Mouse (Mus musculus): Measurements from ENCODE around the gene Col19a1.

Col19a1 gene

GRCm38 (mm10) chr1:24316490-24316889 lies 270.8 kb downstream of the Col19a1 start:
- no peak for DNase-seq (ENCODE audit: low spot score in 2 of 2)

DNA sequence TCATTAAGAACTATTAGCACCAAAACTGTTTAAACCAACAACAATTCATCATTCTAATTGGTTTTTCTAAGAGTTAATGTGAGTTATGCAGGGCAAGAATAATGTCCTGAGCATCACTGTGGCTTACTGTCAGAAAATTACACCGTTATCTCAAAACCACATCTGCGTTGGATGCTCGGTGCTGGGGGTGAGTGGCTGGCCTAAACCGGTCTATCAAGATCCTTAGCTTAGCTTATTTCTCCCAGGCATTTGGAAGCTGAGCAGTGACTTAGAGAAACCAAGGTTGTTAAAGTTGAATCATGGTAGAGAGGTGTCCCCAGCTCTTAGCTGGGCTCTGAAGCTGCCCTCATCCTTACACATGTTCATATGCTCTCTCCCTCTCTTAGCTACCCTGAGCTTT lies 276.4 kb downstream of the Col19a1 start:
- no peak for DNase-seq (ENCODE audit: low spot score in 2 of 2)

GRCm38 (mm10) chr1:24310193-24310592 lies 277.1 kb downstream of the Col19a1 start:
- no peak for DNase-seq (ENCODE audit: low spot score in 2 of 2)

DNA sequence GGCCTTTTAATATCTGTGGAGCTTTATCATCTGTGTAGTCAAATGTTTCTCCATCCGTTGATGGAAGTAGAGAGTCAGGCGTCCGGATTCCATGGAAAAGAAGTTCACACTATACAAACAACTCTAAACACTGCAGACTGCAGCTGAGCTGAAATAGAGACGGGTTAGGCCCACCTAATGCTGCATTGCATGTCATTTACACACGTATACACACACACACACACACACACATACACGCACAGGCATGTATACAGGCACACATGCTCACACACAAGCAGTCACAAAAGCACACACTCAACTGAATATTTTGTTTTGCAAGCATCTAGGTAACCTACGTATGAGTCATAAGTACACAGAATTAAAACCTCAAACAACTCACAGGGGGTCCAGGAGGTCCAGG lies 284.2 kb downstream of the Col19a1 start:
- DNase-seq (ENCODE audit: low spot score in 2 of 2), result no peak

DNA sequence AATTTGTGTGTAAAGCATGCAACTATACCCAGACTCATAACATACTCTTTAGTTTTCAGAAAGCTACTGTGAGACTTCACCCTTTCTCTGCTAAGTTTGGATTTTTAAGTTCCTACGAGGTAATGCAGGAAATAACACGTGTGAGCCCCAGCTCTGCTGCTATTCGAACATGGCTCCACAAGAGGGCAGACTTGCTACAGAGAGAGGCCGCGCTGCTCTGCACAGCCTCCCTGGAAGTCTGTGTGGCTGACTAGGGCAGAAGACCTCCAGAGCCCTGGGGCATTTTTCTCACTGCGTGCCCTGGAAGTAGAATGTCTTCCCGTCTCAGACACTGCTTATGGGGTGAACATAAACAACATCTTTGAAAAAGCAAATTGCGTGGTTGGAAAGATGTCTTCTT lies 284.6 kb downstream of the Col19a1 start:
- DNase-seq (ENCODE audit: low spot score in 2 of 2), result no peak

DNA sequence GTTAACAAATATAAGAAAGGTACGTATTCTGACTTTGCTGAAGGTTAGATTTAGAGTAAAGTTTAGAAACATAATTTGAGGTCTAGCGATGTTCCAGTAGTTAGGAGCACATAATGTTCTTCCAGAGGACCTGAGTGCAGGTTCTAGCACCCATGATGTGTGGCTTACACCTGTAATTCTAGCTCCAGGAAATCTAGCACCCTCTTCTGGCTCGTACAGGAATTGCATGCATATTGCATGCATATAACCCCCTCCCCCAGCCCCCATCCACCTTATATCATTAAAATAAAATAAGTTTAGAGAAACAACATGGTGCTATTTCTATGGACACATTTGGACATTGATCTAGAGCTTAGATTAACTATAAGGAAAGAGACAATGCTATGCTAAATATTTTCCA lies 286.6 kb downstream of the Col19a1 start:
- no peak for DNase-seq (ENCODE audit: low spot score in 2 of 2)

DNA sequence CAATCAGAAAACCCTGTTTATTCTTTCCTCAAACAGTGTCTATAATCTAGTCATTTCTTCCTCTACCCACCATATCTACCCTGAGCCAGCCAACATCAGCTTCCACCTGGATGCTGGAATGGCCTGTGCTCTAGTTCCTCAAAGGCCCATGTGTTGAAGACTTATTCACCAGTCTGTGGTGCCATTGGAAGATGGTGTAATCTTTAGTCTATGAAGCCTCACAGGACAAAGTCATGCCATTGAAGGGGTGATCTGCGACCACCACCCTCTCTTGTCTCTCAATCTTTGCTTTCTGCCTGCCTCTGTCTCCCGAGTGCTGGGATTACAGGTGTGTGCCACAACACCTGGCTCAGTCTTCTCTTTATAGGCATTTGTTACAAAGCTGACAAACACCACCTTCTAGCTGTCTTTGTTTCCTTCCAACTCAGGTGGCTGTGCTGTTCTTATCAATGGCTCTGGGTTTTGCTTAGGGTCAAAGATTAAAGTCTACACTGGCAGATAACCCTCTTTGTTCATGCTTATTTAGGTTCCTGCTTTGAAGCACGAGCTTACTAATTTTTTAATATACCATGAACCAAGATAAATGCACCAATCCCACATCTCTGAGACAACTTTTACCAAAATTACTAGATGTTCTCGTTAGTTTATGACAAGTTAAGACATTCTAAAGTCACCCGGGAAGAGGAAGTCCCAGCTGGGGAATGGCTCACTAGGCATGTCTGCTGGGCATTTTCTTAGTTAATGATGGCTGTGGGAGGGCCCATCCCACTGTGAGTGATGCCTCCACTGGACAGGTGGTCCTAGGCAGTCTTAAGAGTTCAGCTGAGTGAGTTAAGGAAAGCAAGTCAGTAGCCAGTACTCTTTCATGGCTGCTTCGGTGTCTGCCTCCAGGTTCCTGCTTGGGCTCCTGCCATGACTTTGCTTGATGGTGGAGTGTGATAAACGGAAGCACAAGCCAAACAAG lies 292.0 kb downstream of the Col19a1 start:
- no peak for DNase-seq (ENCODE audit: low spot score in 2 of 2)

- DNase-seq (ENCODE audit: low spot score in 2 of 2), result no peak
Observed at GRCm38 (mm10) chr1:24292515-24292914, 294.8 kb downstream of the Col19a1 start.

DNA sequence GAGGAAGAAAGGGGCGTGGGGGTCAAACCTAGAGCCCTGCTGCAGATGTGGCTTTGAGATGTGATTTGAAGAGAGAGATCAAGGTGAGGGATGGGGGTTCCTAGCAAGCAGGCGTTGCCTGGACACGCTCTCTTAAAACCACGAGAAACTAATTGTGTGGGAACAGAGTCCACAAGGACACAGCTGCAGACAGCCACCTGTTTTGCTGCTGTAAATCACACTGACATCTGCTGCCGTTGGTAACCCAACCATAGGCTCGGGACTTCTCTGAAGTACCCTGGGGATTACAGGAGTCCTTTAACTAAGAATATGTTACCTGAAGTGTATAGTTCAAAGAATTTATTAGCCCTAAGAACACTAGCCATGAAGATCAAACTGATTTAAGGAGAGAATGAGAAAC lies 300.9 kb downstream of the Col19a1 start:
- no peak for DNase-seq (ENCODE audit: low spot score in 2 of 2)

DNA sequence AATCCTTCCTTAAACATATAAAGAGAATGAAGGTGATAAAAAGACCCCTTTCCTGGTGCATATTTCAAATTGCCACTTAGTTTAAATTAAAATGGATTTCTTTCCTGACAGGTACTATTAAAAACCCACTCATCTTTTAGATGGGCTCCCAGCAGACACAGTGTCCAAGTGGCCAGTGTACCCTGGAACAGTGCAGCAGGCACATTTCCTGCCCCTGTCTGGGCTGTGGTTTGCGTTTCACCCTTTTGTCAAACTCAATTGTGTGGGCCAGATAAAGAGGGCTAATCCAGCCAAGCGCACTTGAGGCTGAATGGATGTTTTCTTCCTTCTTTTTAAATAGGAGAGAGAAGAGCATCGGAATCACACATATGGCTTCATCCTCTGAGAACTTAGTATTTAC lies 320.2 kb downstream of the Col19a1 start:
- no peak for DNase-seq (ENCODE audit: low spot score in 2 of 2)

DNA sequence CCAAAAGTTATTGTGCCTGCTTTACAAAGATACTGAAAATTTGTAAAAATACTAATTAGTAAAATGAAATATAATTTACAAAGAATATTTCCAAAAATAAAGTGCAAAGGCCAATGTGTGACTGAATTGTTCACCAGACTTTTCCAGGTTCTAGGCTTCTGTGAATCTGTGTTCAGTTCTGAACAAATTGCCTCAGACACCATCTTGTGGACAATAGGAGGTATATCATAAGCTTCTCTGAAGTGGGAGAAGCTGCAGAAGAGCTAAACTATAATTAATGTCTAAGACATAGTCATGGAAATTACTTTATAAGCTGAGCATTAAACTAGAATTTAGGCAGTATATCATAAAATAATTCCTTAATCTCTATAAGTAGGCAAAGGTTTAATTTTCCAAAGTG lies 326.1 kb downstream of the Col19a1 start:
- no peak for DNase-seq (ENCODE audit: low spot score in 2 of 2)

DNA sequence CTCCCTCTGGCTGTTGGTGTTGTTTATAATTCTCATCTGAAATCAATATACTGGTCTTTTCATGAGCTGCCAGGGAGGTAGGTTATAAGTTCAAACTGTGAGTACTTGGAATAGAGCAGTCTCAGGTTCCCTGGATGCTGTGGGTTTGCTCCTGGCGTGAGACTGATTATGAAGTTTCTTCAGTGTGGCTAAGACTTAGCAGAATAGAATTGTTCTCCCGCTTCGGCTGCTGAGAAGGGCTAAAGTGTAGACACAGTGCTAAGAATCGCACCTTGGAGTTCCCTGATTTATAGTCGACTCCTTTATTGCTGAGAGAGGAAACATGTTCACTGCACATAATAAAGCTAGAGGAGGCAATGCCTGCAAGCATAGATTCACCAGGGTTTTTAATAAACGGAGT lies 327.9 kb downstream of the Col19a1 start:
- DNase-seq (ENCODE audit: low spot score in 2 of 2), result no peak

GRCm38 (mm10) chr1:24257961-24258360 lies 329.3 kb downstream of the Col19a1 start:
- DNase-seq (ENCODE audit: low spot score in 2 of 2), result no peak

DNA sequence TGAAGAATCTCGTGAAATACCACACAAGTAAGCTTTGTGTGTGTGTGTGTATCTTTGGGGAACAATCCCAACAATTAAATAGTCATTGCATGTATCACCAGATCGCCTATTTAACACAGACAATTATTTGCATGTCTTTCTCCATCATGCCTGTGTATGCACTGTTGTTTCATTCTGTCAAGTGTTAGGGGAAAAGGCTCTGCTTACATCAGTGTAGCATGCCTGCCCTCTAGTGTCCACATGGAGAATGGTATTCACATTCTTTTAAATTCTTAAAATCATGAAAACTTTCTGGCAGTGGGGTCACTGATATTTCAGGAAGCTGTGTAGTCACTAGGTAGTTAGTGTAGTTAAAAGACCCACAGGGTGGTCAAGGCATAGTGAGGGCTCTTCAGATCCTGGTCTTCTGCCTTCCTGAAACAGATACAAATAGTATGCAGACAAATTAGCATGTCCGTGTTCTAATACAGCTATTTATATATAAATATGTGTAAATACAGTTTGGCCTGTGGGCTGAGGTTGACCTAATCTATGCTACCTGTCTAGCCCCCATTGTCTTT lies 338.1 kb downstream of the Col19a1 start:
- DNase-seq (ENCODE audit: low spot score in 2 of 2), result no peak

- DNase-seq (ENCODE audit: low spot score in 2 of 2), result no peak
Observed at GRCm38 (mm10) chr1:24248294-24249104, 338.8 kb downstream of the Col19a1 start.

GRCm38 (mm10) chr1:24245700-24246375 lies 341.4 kb downstream of the Col19a1 start:
- no peak for DNase-seq (ENCODE audit: low spot score in 2 of 2)

DNA sequence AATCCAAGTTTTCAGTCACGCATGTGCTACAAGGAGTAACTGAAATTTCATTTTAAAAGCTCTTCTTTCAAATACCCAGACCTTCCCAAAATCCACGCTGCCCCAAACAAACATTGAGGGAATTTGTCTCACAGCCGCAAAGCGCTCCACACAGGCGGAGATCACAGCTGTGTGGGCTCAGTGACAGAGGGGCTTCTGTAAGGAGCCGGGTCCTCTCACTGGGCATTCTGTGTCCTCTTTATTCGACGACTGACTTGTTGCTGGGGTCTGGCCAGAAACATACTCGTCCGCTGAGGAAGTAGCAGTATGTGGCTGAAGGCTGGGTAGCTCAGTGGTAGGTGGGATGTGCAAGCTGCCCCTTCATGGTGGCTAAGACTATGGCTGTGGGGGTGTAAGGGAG lies 342.3 kb downstream of the Col19a1 start:
- DNase-seq (ENCODE audit: low spot score in 2 of 2), result no peak

GRCm38 (mm10) chr1:24240039-24240691 lies 347.1 kb downstream of the Col19a1 start:
- no peak for DNase-seq (ENCODE audit: low spot score in 2 of 2)

DNA sequence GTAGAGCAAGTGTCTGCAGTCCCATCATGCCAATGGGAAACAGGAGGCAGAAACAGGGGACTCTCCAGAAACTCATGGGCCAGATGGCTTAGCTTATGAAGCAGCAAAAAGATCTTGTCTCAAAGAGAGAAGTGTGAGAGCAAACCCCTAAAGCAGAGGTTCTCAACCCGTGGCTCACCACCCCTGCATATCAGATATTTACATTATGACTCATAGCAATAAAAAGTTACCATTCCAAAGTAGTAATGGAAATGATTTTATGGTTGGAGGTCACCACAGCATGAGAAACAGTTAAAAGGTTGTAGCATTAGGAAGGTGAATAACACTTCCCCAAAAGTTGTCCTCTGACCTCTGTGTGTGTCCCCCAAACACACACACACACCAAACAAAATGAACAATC lies 350.9 kb downstream of the Col19a1 start:
- no peak for DNase-seq (ENCODE audit: low spot score in 2 of 2)

DNA sequence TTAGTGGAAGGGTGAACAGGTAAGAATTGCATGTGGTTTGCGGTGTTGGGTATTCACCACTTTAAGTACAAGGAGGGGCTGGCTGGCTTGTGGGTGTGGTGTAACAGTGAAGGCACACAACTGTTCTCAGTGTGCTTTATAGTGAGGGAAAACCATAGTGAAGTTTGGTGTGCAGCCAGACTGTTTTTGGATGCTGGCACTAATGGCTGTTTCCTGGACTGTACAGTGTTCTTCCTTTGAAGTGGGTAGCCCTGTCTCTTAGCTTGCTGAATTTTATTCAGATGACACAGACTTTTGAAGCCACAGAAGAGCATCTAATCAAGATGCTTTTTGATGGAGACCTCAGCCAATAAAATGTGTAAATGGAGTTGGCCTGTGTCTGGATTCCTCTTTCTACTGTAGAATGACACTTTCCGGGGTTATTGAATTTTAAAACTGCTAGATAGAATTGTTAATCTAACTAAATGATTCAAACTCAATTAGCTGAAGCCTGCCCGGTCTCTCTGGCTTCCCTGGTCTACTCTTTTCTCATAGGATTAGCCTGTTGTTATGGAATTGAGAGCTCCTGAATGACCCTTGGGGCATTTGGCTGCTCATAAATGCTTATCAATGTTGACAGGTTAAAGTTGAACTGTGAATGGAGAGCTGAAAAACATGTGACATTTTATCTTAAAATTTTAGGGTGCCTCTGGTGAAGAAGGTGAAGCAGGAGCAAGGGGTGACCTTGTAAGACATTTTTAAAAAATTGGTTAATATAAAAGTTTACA lies 355.6 kb downstream of the Col19a1 start:
- DNase-seq (ENCODE audit: low spot score in 2 of 2), result no peak

DNA sequence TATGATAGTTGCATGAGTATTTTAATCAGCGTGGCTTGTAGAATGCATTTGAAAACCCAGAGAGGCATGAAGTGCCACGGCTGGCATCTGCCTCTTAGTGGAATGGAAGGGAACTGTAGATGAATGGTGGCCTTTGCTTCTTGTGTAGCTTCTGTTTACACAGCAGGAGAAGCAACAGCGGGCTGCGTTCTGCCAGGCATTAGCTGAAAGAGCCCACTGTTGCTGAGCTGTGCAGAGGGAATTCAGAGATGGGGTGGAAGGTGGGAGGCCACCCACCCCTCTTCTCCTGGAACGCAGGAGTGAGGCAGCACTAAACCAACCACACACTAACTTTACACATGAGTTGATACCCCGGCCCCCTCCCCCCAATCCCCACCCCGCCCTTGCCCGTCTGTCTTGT lies 356.8 kb downstream of the Col19a1 start:
- no peak for DNase-seq (ENCODE audit: low spot score in 2 of 2)
